Mouse (Mus musculus) cerebellum, adult 11-12 months (tissue): ENCODE data around the gene Vmn1r179.
"Not testable (repeated sequence)": the region's sequence is repeated elsewhere in the genome, so short reads cannot be mapped to it uniquely, and the experiment has no call there.

Experiments
- DNase-seq: peaks from one replicate; pipeline ENCODE4 v3.0.0; 2022

Gene Vmn1r179

GRCm38 (mm10) chr7:23926678-23927077 lies at the start of gene Vmn1r179:
Vmn1r179 (plus strand) TSS chr7:23926978.
- no peak for DNase-seq

GRCm38 (mm10) chr7:23891709-23892108 lies 35.1 kb upstream of the Vmn1r179 start, which contains the start of gene Vmn1r178:
Vmn1r178 (plus strand) TSS chr7:23892009.
- DNase-seq = no peak

- no peak for DNase-seq
These were observed 23.6 kb downstream of the Vmn1r179 start, which contains the start of gene Vmn1r180 for GRCm38 (mm10) chr7:23950332-23950731. Vmn1r180 (plus strand) TSS chr7:23950632.

GRCm38 (mm10) chr7:23968044-23968443 lies 41.3 kb downstream of the Vmn1r179 start:
- DNase-seq = peak; percentile 6

GRCm38 (mm10) chr7:23974315-23974714 lies 47.5 kb downstream of the Vmn1r179 start, which contains the start of gene Vmn1r181:
Vmn1r181 (plus strand) TSS chr7:23974615.
- DNase-seq = not testable (repeated sequence)
